Mouse (Mus musculus) hindbrain, embryonic 14.5 days (tissue): ENCODE data around the gene Angptl7. TPM values are rescaled to one million over a fixed set of nuclear protein-coding genes. Genes with fewer than 3 reads are reported as not detected.

Source experiments
- ATAC-seq: fragments of 200-750 bp; cut with Nextera tagmentation; 2 replicates; pipeline ENCODE4 v1.8.0; 2017; ENCODE audit warnings: moderate number of reproducible peaks, mild to moderate bottlenecking, moderate TSS enrichment, moderate library complexity; ENCODE audit not compliant: low FRiP score
- DNase-seq: peaks from one replicate; pipeline ENCODE4 v3.0.0-alpha.2; 2015; ENCODE audit warnings: low spot score
- H3K27ac ChIP-seq: fragments of 300-500 bp; sonication (generic); 2 replicates; pipeline ENCODE4 v1.5.1; 2014; ENCODE audit warnings: mild to moderate bottlenecking, moderate library complexity
- H3K27me3 ChIP-seq: fragments of 300-500 bp; sonication (generic); 2 replicates; pipeline ENCODE4 v1.6.1; 2014; ENCODE audit warnings: mild to moderate bottlenecking, low read length, mixed read lengths; ENCODE audit not compliant: control insufficient read depth, insufficient read depth
- H3K36me3 ChIP-seq: fragments of 300-500 bp; sonication (generic); replicated peaks from 2 replicates; pipeline ENCODE4 v1.6.1; 2014; ENCODE audit not compliant: control insufficient read depth, insufficient read depth
- H3K4me1 ChIP-seq: fragments of 300-500 bp; sonication (generic); replicated peaks from 2 replicates; pipeline ENCODE4 v1.6.1; 2014; ENCODE audit warnings: antibody characterized with exemption, low read length, mixed read lengths; ENCODE audit not compliant: control insufficient read depth, insufficient read depth
- H3K4me2 ChIP-seq: fragments of 300-500 bp; sonication (generic); replicated peaks from 2 replicates; pipeline ENCODE4 v1.6.1; 2014; ENCODE audit warnings: mild to moderate bottlenecking, moderate library complexity
- H3K4me3 ChIP-seq: fragments of 300-500 bp; sonication (generic); replicated peaks from 2 replicates; pipeline ENCODE4 v1.5.1; 2014; ENCODE audit warnings: mild to moderate bottlenecking, low read length
- H3K9ac ChIP-seq: fragments of 300-500 bp; sonication (generic); 2 replicates; pipeline ENCODE4 v1.6.1; 2014
- H3K9me3 ChIP-seq: fragments of 300-500 bp; sonication (generic); 2 replicates; pipeline ENCODE4 v1.6.1; 2016; ENCODE audit warnings: low read length; ENCODE audit not compliant: control insufficient read depth
- WGBS: fragments of 180-500 bp; shearing (Covaris S2); extraction: QIAGEN DNeasy Blood & Tissue Kit; methylation state at CpG from one replicate; pipeline ENCODE4 v1.1.7; 2014; 5-methylcytosine and 5-hydroxymethylcytosine counted together
- polyA plus RNA-seq: library from polyadenylated mRNA; unstranded; fragments of >200 nt; fragmentation: Nextera tagmentation; extraction: Ambion mirVana; gene quantifications from 2 replicates; pipeline ENCODE4 v1.2.1, GENCODE M21; 2014

The Angptl7 gene
- 0.31 and 0.50 TPM in 2 replicates for polyA plus RNA-seq

DNA sequence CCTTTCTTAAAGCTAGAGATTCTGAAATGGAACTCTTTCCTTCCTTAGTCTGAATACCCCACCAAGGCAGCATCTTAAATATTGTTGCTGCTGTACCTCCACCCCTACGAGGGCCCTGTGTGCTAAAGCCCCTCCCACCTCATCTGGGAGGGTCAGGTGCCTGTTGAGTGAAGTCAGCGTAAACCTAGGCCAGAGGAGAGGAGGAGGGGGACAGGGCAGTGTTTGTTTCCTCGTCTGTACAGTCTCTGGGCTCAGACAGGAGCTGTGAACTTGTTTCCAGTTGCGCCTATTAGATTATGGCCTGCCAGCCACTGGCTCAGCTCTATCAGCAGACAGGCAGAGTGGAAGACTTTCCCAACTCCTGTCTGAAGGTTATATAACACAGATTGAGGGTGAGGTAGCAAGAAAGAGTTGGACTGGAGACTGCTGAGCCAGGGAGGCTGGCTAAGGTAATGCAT is at the start of gene Angptl7:
TSS of gene Angptl7 (minus strand) at position 51 of the 458 bp plus-strand sequence.
- peaks cover 84% of the 10 kb centered on the region for H3K36me3 ChIP-seq
- no peaks in the 10 kb centered on the region for H3K9me3 ChIP-seq

DNA sequence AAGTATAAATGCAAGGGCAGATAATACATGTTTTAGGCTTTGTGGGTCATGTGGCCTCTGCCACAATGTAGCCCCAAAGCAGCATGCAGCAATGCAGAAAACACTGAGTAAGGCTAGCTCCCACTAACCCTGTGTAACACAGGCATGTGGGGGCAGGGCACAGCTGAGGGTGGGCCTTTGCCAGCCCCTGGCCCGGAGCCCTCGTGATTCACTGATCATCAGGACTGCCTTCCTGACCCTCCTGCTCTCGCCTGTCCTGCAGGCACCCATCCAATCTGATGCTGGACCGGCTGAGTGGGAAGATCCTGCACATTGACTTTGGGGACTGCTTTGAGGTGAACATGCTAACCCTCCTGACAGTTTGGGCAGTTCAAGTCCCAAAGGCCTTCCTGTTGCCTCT is 48.8 kb upstream of the Angptl7 start:
- no peak overlapping the region for H3K4me2 ChIP-seq
- H3K27me3 ChIP-seq: no peaks in the 10 kb centered on the region

More for the DNA sequence above, at the start of gene Angptl7:
- H3K4me2 ChIP-seq: no peak within 1 kb of the TSS
- no peaks in the 10 kb centered on the region for H3K27me3 ChIP-seq
- no peak within 1 kb of the TSS for H3K27ac ChIP-seq
- no peak for DNase-seq
- no peak within 1 kb of the TSS for H3K9ac ChIP-seq
- H3K4me3 ChIP-seq: no peak within 1 kb of the TSS
- no peak for ATAC-seq
- H3K4me1 ChIP-seq: peaks cover 7% of the 10 kb centered on the region; the same call in 1 of the 2 replicates
- WGBS: 77% methylated on average over 4 of the region's 4 CpGs

DNA sequence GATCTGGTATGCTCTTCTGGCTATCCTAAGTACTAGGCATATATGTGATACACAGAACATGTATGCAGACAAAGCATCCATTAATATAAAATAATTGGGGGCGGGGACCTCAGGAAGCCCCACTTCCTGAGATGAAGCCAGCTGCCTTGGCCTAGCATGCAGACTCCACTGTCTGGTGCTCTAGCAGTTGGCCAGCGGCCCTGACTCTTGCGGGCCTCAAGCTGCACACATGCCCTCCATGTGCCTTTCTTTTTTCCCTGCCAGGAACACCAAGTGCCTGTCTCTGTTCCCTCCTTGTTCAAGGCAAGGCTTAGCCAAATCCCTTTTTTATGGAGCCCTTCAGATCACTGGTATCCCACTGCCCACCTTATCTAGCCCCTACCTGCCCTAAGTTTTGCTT is 35.6 kb upstream of the Angptl7 start:
- H3K27me3 ChIP-seq: no peaks in the 10 kb centered on the region
- H3K9ac ChIP-seq: no peak overlapping the region
- H3K36me3 ChIP-seq: peaks cover 100% of the 10 kb centered on the region
- ATAC-seq (no peak), DNase-seq (no peak)
- no peak overlapping the region for H3K4me2 ChIP-seq
- H3K27ac ChIP-seq: no peak overlapping the region
- H3K4me1 ChIP-seq: no peaks in the 10 kb centered on the region
- H3K4me3 ChIP-seq: no peak overlapping the region
- H3K9me3 ChIP-seq: no peaks in the 10 kb centered on the region
- 93% methylated on average over 3 of the region's 3 CpGs for WGBS

More for the DNA sequence above, 48.8 kb upstream of the Angptl7 start:
- no peak overlapping the region for H3K9ac ChIP-seq
- no peak for ATAC-seq
- DNase-seq: no peak
- H3K4me1 ChIP-seq: no peaks in the 10 kb centered on the region
- H3K36me3 ChIP-seq: peaks cover 97% of the 10 kb centered on the region
- 81% methylated on average over 4 of the region's 4 CpGs for WGBS
- H3K4me3 ChIP-seq: no peak overlapping the region
- H3K27ac ChIP-seq: no peak overlapping the region
- no peaks in the 10 kb centered on the region for H3K9me3 ChIP-seq

DNA sequence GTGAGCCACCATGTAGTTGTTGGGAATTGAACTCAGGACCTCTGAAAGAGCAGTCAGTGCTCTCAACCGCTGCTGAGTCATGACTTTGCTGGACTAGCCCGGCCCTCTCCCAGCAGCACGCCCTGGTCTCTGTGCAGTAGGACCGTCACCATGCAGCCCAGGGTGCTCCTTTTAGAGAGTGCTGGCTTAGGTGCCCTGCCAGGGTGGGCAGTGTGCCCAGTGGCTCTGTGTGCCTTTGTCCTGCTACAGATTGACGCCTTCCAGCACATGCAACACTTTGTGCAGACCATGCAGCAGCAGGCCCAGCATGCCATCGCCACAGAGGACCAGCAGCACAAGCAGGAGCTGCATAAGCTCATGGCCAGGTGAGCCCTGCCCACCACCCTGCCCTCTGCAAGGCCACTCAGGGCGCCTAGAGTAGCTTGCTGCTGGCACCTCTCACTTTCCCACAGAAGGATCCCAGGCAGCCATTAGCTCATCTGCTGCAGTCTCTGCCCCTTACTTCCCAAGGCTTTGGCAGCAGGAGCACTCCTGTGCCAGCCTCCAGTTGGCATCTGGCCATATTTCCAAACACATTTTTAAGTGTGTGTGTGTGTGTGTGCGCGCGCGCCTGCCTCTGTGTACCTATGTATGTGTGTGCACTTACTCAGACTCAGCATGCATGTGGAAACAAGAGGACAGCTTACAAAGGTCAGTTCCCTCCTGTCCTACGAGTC is 33.5 kb upstream of the Angptl7 start:
- ATAC-seq: peak; percentile 57; the same call in 1 of the 2 replicates
- H3K4me1 ChIP-seq: no peaks in the 10 kb centered on the region
- H3K4me2 ChIP-seq: no peak overlapping the region
- H3K4me3 ChIP-seq: no peak overlapping the region
- H3K36me3 ChIP-seq: peaks cover 98% of the 10 kb centered on the region
- no peaks in the 10 kb centered on the region for H3K9me3 ChIP-seq
- H3K27ac ChIP-seq: no peak overlapping the region
- 81% methylated on average over 12 of the region's 12 CpGs for WGBS
- no peaks in the 10 kb centered on the region for H3K27me3 ChIP-seq
- no peak overlapping the region for H3K9ac ChIP-seq
- no peak for DNase-seq

DNA sequence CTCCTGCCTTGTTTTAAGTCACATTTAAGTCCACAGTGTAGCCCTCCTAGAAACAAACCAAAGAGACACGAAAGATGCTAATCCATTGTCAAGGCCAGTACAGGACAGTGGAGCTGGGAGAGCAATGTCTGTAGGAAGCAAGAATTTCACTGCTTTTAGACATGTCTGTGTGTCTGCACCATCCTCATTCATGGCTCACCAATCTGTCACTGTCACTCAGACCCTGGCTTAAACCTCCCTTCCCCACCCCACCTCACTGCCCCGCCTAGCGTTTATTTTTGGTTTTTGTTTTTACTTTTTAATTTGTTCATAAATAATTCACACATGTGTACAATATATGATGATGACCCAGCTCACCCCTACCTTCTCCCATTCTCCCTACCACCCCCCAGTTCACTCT is 32.3 kb upstream of the Angptl7 start:
- DNase-seq: no peak
- WGBS: 94% methylated on average over 3 of the region's 3 CpGs
- no peak overlapping the region for H3K27ac ChIP-seq
- no peak for ATAC-seq
- no peak overlapping the region for H3K4me3 ChIP-seq
- no peaks in the 10 kb centered on the region for H3K9me3 ChIP-seq
- H3K36me3 ChIP-seq: peaks cover 95% of the 10 kb centered on the region
- H3K4me2 ChIP-seq: no peak overlapping the region
- no peak overlapping the region for H3K9ac ChIP-seq
- no peaks in the 10 kb centered on the region for H3K27me3 ChIP-seq
- no peaks in the 10 kb centered on the region for H3K4me1 ChIP-seq

DNA sequence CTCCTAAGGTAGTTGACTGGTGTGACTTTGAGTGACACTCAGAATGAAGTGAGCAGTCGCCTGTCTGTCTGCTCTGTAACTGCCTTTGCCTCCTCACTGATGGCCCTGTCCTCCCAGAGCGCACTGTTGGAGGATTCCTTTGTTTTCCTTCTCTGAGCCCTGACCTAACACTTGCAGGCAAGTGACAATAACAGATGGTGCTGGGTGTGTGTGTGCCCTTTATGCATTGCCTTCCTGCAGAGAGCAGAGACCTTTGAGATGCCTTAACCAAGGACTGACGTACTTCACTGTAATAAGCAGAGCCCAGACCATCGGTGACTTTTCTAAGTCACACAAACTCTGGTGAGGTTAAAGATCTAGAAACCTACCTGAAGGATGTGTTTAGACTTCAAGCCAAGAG is 31.1 kb upstream of the Angptl7 start:
- H3K9ac ChIP-seq: no peak overlapping the region
- H3K4me2 ChIP-seq: no peak overlapping the region
- H3K27me3 ChIP-seq: no peaks in the 10 kb centered on the region
- ATAC-seq (no peak), DNase-seq (no peak)
- H3K36me3 ChIP-seq: peaks cover 95% of the 10 kb centered on the region
- no peak overlapping the region for H3K4me3 ChIP-seq
- no peak overlapping the region for H3K27ac ChIP-seq
- no peaks in the 10 kb centered on the region for H3K4me1 ChIP-seq
- H3K9me3 ChIP-seq: no peaks in the 10 kb centered on the region
- 60% methylated on average over 4 of the region's 4 CpGs for WGBS

DNA sequence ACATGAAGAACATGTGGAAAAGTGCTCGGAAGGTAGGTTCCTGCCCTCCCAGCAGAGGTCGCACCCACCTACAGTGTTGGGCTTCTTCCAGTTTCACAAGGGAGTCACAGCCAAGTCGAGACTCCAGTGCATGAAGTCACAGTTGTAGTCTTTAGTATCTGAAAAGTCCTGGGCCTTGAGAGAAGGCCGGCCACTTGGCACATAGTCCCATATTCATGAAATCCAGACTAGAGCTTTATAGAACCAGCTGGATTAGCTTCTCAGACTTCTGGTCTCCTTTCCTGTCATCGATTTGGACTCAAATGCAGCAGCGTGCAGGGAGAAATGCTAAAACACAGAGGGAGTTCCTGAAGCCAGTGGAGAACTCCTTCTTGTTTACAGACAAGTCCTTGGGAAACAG is 30.5 kb upstream of the Angptl7 start:
- ATAC-seq: no peak
- no peaks in the 10 kb centered on the region for H3K27me3 ChIP-seq

DNA sequence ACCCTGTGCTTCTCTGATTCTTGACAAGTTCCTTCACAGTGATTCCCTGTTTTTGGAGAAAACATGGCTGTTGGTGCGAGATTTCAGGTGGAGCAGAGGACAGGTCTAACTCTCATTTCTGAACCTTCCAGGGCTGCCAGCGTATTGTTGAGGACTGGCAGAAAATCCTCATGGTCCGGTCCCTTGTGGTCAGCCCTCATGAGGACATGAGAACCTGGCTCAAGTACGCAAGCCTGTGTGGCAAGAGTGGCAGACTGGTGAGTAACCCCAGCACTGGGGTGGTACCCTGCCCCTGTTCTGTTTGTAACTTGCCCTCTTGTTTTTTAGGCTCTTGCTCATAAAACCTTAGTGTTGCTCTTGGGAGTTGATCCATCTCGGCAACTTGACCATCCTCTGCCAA is 30.1 kb upstream of the Angptl7 start:
- H3K4me3 ChIP-seq: no peak overlapping the region
- H3K27ac ChIP-seq: no peak overlapping the region
- peaks cover 95% of the 10 kb centered on the region for H3K36me3 ChIP-seq
- ATAC-seq (no peak), DNase-seq (no peak)
- no peaks in the 10 kb centered on the region for H3K9me3 ChIP-seq
- 93% methylated on average over 5 of the region's 5 CpGs for WGBS
- no peak overlapping the region for H3K4me2 ChIP-seq
- no peaks in the 10 kb centered on the region for H3K27me3 ChIP-seq
- H3K4me1 ChIP-seq: no peaks in the 10 kb centered on the region
- no peak overlapping the region for H3K9ac ChIP-seq

More for the DNA sequence above, 30.5 kb upstream of the Angptl7 start:
- Histone ChIP-seq H3K36me3 (peaks cover 95% of the 10 kb centered on the region), H3K9ac (no peak overlapping the region), H3K9me3 (no peaks in the 10 kb centered on the region), H3K27ac (no peak overlapping the region), H3K4me1 (no peaks in the 10 kb centered on the region), H3K4me3 (no peak overlapping the region), H3K4me2 (no peak overlapping the region)
- WGBS: 91% methylated on average over 6 of the region's 6 CpGs
- DNase-seq: no peak

DNA sequence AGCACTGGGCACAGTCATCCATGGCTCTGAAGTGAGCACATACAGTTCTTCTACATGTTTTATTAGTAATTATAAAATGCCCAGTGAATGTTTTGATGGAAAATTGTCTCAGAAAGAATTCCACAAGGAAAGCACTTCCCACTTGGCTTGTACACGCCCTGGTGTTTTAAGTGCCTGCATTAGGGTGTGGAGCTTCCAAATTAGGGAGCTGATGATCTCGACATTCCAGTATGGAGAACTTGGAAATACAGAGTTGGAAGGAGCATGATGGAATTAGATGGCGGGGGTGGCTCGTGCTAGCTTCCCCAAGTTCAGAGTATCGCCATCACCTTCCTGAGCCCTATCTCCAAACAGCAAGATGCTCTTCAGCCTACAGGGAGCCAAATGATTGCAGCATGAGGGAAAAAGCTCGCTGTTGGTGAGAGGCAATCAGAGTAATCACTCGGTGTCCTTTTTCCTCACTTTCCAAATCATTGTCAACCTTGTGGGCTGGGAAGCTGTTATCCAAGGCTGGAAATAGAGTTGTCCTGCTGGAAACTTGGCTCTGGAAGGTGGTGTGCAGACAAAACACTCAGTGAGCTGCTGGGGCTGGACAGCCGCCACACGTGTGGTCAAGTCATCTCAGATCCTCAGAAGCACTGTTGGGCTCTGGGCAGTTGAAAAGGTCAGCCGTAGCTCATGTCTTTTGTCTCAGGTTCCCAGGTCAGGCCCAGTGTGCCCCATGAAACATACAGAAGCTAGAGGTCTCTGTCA is 27.1 kb upstream of the Angptl7 start:
- Histone ChIP-seq H3K36me3 (peaks cover 93% of the 10 kb centered on the region), H3K4me2 (no peak overlapping the region), H3K9ac (no peak overlapping the region), H3K27me3 (no peaks in the 10 kb centered on the region), H3K9me3 (no peaks in the 10 kb centered on the region), H3K4me1 (no peaks in the 10 kb centered on the region), H3K27ac (no peak overlapping the region), H3K4me3 (no peak overlapping the region)
- no peak for DNase-seq
- WGBS: 94% methylated on average over 10 of the region's 10 CpGs
- ATAC-seq: no peak
